Mouse (Mus musculus) gastrocnemius, postnatal 25 days (tissue): ENCODE measurements around the gene Foxb1. TPM values are rescaled to one million over a fixed set of nuclear protein-coding genes. Genes with fewer than 3 reads are reported as not detected.

Experiments
- DNase-seq: peaks from one replicate; pipeline ENCODE4 v3.0.0; 2022
- total RNA-seq, 2 experiments: library from RNA; stranded (reverse); gene quantifications; 1 replicate in 1 of 2; 2 replicates in 1 of 2; pipeline ENCODE4 v1.2.3; 2021

Foxb1 gene
- total RNA-seq, 2 experiments from 2014 or later: not detected

GRCm38 (mm10) chr9:69757254-69757653 is 3.5 kb downstream of the Foxb1 start:
- no peak for DNase-seq

GRCm38 (mm10) chr9:69756456-69756855 is 4.3 kb downstream of the Foxb1 start:
- no peak for DNase-seq

GRCm38 (mm10) chr9:69756041-69756440 is 4.7 kb downstream of the Foxb1 start:
- no peak for DNase-seq

- DNase-seq: no peak
Measured at GRCm38 (mm10) chr9:69755157-69755556, 5.6 kb downstream of the Foxb1 start.

- DNase-seq: no peak
Measured at GRCm38 (mm10) chr9:69754712-69755111, 6.0 kb downstream of the Foxb1 start.

GRCm38 (mm10) chr9:69754291-69754690 is 6.4 kb downstream of the Foxb1 start:
- no peak for DNase-seq

- no peak for DNase-seq
Measured at GRCm38 (mm10) chr9:69747971-69748370, 12.8 kb downstream of the Foxb1 start.

GRCm38 (mm10) chr9:69728736-69729135 is 32.0 kb downstream of the Foxb1 start:
- no peak for DNase-seq

GRCm38 (mm10) chr9:69718431-69718830 is 42.3 kb downstream of the Foxb1 start:
- DNase-seq: no peak

- DNase-seq: no peak
Measured at GRCm38 (mm10) chr9:69716364-69716763, 44.4 kb downstream of the Foxb1 start.

GRCm38 (mm10) chr9:69715445-69715844 is 45.3 kb downstream of the Foxb1 start:
- no peak for DNase-seq

- DNase-seq: no peak
Measured at GRCm38 (mm10) chr9:69714346-69714745, 46.4 kb downstream of the Foxb1 start.

- no peak for DNase-seq
Measured at GRCm38 (mm10) chr9:69713577-69714327, 47.0 kb downstream of the Foxb1 start.

GRCm38 (mm10) chr9:69712714-69713525 is 47.8 kb downstream of the Foxb1 start:
- no peak for DNase-seq

Other genes starting within 250 kb of the Foxb1 start
- 10 to 100 TPM; 73.6 to 76.0 TPM for gene Bnip2, start 228.5 kb upstream of the Foxb1 start, total RNA-seq